Mouse (Mus musculus): ENCODE results near the gene Taf8.

DNA sequence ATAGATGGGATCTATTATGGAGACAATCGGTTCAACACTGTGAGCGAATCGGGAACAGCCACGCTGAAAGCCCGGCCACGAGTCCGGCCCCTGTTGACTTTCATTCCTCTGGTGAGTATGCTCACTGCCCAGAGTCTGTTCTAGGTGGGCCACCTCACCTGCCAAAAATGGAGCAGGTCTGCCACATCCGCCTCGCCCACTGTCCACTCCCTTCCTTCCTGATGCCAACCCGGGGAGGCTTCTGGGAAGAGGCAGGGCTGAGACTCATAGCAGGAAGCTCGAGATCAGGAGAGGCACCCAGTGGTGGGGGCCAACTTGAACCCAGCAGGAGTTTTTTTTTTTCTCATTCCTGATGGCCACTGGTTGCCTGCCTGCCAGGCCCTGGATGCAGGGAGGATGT lies 55.5 kb downstream of the Taf8 start:
- TF ChIP-seq CTCF (IDR thresholded peaks at IDR 0.05; ENCODE audit: extremely low read depth, insufficient read depth, insufficient read length, insufficient replicate concordance), result no peak
- TF ChIP-seq POLR2A (IDR thresholded peaks at IDR 0.05; ENCODE audit: low read depth, low read length), result no peak

Measured in spleen, adult 2 months (tissue).